ENCODE assay signal across 27 mouse cellular contexts in the genomic region with DNA sequence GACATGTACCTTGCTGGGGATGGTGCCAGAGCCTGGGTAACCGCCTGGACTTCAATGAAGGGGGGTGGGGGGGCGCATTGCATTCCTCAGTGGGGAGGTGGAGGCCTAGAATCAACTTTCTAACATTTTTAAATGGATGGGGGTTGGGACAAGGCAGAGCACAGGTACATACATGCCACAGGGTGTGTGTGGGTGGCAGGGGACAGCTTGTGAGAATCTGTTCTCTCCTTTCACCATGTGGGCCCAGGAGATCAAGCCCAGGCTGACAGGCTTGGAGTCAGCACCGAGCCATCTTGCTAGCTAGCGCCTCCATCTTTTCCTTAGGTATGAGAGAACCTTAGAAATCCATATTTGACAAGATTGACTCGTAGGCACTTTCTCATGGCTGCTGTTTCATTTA. TPM values are rescaled to one million over a fixed set of nuclear protein-coding genes. Genes with fewer than 3 reads are reported as not detected.
DNase-seq lines count a peak whose midpoint lies in the region; TF ChIP-seq lines count a peak whose summit lies in the region.
"Had no signal": no experiment of that assay in that cellular context is flagged by ENCODE, and none has a peak within 500 bp of the region (broad histone marks: within the 10 kb centered on the region; RNA-seq: fewer than 3 reads in every experiment).

No protein-coding gene starts in this region.

- H3K4me1 ChIP-seq in ES-E14 (ENCODE audit: control insufficient read depth in 2 of 2, insufficient read depth in 2 of 2, low read length in 2 of 2, poor library complexity in 1 of 2) = peaks cover 21 to 23% of the 10 kb centered on the region in 2 experiments
- H3K4me1 ChIP-seq in kidney, adult 2 months (ENCODE audit: control insufficient read depth, insufficient read depth, low read length) = peaks cover 31% of the 10 kb centered on the region

- WGBS in kidney, adult 2 months = 71% methylated on average over 5 of the region's 5 CpGs

- peak overlapping the region; percentile 59 for H3K27ac ChIP-seq in layer of hippocampus, adult 2 months
- H3K27ac ChIP-seq in ES-E14 (ENCODE audit: insufficient read depth, low read depth, low read length, poor library complexity, severe bottlenecking) = 0 out of 2 replicates have a peak overlapping the region, but pooled peaks have one; percentile 3
- H3K27ac ChIP-seq in kidney, adult 2 months (ENCODE audit: insufficient read depth, low read depth, low read length) = no peak overlapping the region
- H3K27ac ChIP-seq: embryonic facial prominence, embryonic 12.5 days; forebrain, embryonic 15.5 days; hindbrain, embryonic 10.5 days; hindbrain, postnatal 0 days; kidney, embryonic 15.5 days; left cerebral cortex, adult 2 months; liver, embryonic 15.5 days; neural tube, embryonic 12.5 days had no signal

- in situ Hi-C loops in ES-E14 (cut with MboI; ENCODE audit: low sequenced_read_pairs in 2 of 2, unreplicated experiment in 2 of 2) = no loop called here

- H3K27me3 ChIP-seq in kidney, adult 2 months (replicated peaks; ENCODE audit: control insufficient read depth, insufficient read depth, low read length) = no peaks in the 10 kb centered on the region
- H3K27me3 ChIP-seq: embryonic facial prominence, embryonic 12.5 days; forebrain, embryonic 15.5 days; heart, embryonic 12.5 days; kidney, embryonic 15.5 days; liver, embryonic 15.5 days; megakaryocyte, embryonic 14.5 days; neural tube, embryonic 12.5 days had no signal

- H3K36me3 ChIP-seq in ES-E14 (ENCODE audit: control insufficient read depth, insufficient read depth, low read length, poor library complexity, severe bottlenecking) = peaks cover 14% of the 10 kb centered on the region; the same call in 1 of the 2 replicates
- no peaks in the 10 kb centered on the region for H3K36me3 ChIP-seq in kidney, adult 2 months (ENCODE audit: control insufficient read depth, insufficient read depth, low read length)
- H3K36me3 ChIP-seq: forebrain, embryonic 15.5 days; heart, embryonic 12.5 days; kidney, embryonic 15.5 days; liver, embryonic 15.5 days; neural tube, embryonic 12.5 days had no signal

- DNase-seq in layer of hippocampus, adult 2 months (ENCODE audit: low spot score in 2 of 2) = no peak
- DNase-seq in layer of hippocampus, adult 11-12 months (ENCODE audit: low spot score) = no peak
- no peak for DNase-seq in ES-E14 (ENCODE audit: low read depth, low spot score)
- DNase-seq in brain, adult 2 months (ENCODE audit: low read depth, low spot score) = peak; percentile 57
- peak; percentile 91 for DNase-seq in gonadal fat pad, adult 2 months (ENCODE audit: low read depth)
- DNase-seq in kidney, adult 2 months = no peak
- DNase-seq in T-cell, adult 2 months (ENCODE audit: low spot score) = no peak
- DNase-seq: adrenal gland, postnatal 14 days; heart, postnatal 10 days; kidney, postnatal 36 days; liver; lung, postnatal 36 days; midbrain, embryonic 14.5 days; retina, postnatal 1 day; right cerebral cortex, postnatal 25 days; spleen, adult 18-20 months; thymus, postnatal 25 days had no signal

- no peak for TF ChIP-seq CTCF in layer of hippocampus, adult 2 months (conservative IDR thresholded peaks at IDR 0.05)
- no peak for TF ChIP-seq CTCF in kidney, adult 2 months (conservative IDR thresholded peaks at IDR 0.05; ENCODE audit: insufficient read depth, insufficient read length, low read depth, low read length)

- H3K4me3 ChIP-seq in layer of hippocampus, adult 2 months = no peak overlapping the region
- H3K4me3 ChIP-seq in ES-E14 (ENCODE audit: insufficient read depth in 1 of 2, low read depth in 1 of 2, low read length in 2 of 2, poor library complexity in 1 of 2, severe bottlenecking in 1 of 2) = no peak overlapping the region
- no peak overlapping the region for H3K4me3 ChIP-seq in kidney, adult 2 months (ENCODE audit: insufficient read depth, low read depth, low read length)
- H3K4me3 ChIP-seq: embryonic facial prominence, embryonic 12.5 days; forebrain, embryonic 15.5 days; heart, embryonic 12.5 days; hindbrain, embryonic 10.5 days; kidney, embryonic 15.5 days; left cerebral cortex, adult 2 months; liver, embryonic 15.5 days; megakaryocyte, embryonic 14.5 days; neural tube, embryonic 12.5 days had no signal

- no peak for TF ChIP-seq POLR2A in kidney, adult 2 months (IDR thresholded peaks at IDR 0.05; ENCODE audit: low read depth, low read length)

- no peaks in the 10 kb centered on the region for H3K9me3 ChIP-seq in ES-E14 (ENCODE audit: control insufficient read depth, insufficient read depth, low read depth, low read length)
- H3K9me3 ChIP-seq: embryonic facial prominence, embryonic 12.5 days; forebrain, embryonic 15.5 days; heart, embryonic 12.5 days; hindbrain, embryonic 10.5 days; kidney, embryonic 15.5 days; liver, embryonic 15.5 days; megakaryocyte, embryonic 14.5 days; neural tube, embryonic 12.5 days had no signal

- no peak overlapping the region; the same call in 1 of the 2 replicates for H3K9ac ChIP-seq in ES-E14 (ENCODE audit: insufficient read depth, low read depth, low read length, poor library complexity, severe bottlenecking)
- H3K9ac ChIP-seq: embryonic facial prominence, embryonic 12.5 days; forebrain, embryonic 15.5 days; heart, embryonic 12.5 days; kidney, embryonic 15.5 days; liver, embryonic 15.5 days; neural tube, embryonic 12.5 days had no signal

TF ChIP-seq in ES-E14, 5 proteins besides CTCF, POLR2A, EP300 and RAD21:
- TF ChIP-seq HCFC1 (IDR thresholded peaks at IDR 0.05; ENCODE audit: borderline replicate concordance, insufficient read depth, low read length) (no peak), ZC3H11A (IDR thresholded peaks at IDR 0.05; ENCODE audit: borderline replicate concordance, low read depth, low read length) (no peak), MAFK (IDR thresholded peaks at IDR 0.05; ENCODE audit: insufficient read depth, low read depth, low read length) (no peak), ZNF384 (IDR thresholded peaks at IDR 0.05; ENCODE audit: low read depth, low read length) (no peak), CHD2 (IDR thresholded peaks at IDR 0.05; ENCODE audit: low read depth, low read length) (no peak)

RNA-seq across cellular contexts. Expression of gene Spred2, which starts 35.7 kb away (rescaled TPM):
- 10 to 100 TPM; 88.2 to 89.4 TPM for total RNA-seq in layer of hippocampus, adult 2 months (2021)
- total RNA-seq in ES-E14 (2012; rRNA removed) = 19.4 and 21.6 TPM in 2 replicates
- 15.1 and 25.7 TPM in 2 replicates for polyA plus RNA-seq in gonadal fat pad, adult 2 months (2012; rRNA removed)
- polyA plus RNA-seq in kidney, adult 2 months (2012; rRNA removed) = 20.0 and 21.2 TPM in 2 replicates

Comparison
In these comparisons a context has a peak if more than half of its experiments do, and no peak if none do; other contexts are left out.
1. DNase-seq: peak in brain, adult 2 months (single experiment) and gonadal fat pad, adult 2 months (single experiment); none in layer of hippocampus, adult 2 months (0 of 2), layer of hippocampus, adult 11-12 months (single experiment), ES-E14 (single experiment), kidney, adult 2 months (single experiment) and T-cell, adult 2 months (single experiment).